Comparison of ENCODE assay signal across 8 mouse cellular contexts in the genomic region with DNA sequence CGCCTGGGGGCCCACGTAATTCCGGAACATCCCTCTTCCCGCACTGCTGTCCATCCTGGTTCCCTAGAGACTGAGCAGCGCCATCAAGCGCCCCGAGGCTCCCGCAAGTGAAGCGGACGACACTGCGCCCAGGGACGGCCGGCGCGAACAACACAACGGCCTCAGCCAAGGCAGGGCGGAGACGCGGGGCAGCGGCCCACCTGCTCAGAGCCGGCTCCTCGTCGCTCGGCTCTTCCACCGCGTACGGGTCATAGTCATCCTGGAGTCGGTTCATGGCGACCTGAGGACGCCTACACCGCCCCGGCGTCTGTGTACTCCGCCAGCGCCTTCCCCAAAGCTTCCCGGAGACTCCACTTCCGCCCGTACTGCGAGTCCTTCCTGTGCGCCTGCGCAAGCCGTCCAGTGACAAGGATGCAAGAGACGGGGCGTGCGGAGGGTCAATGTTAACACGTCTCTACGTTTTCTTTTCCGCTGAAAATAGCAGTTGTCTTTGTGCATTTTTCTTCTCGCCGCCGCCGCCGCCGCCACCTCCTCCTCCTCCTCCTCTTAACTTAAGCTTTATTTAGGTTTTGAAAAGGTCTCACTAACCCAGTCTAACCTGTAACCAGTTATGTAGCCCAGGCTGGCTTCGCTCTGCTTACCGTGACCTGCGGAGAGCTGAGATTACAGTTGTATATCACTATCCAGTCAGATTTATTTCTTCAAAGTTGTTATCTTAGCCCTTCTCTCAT. TPM values are rescaled to one million over a fixed set of nuclear protein-coding genes. Genes with fewer than 3 reads are reported as not detected.
DNase-seq lines count a peak whose midpoint lies in the region; ATAC-seq lines count a peak whose summit lies in the region.

A gene (minus strand): TSS at position 387 of the 731 bp plus-strand sequence.

- peak; percentile 98 for DNase-seq in adipocyte (ENCODE audit: low spot score)
- DNase-seq in embryo, embryonic 10 days (ENCODE audit: low spot score) = peak; percentile 98
- peak; percentile 97 for DNase-seq in gastrocnemius, postnatal 14 days
- peak; percentile 95 to 98 for DNase-seq in left cerebral cortex, postnatal 10 days (ENCODE audit: extremely low spot score in 1 of 2, low spot score in 2 of 2)
- DNase-seq in right cerebral cortex, postnatal 25 days = peak; percentile 96
- peak; percentile 92 to 97 for DNase-seq in urinary bladder, postnatal 4 days (ENCODE audit: low spot score in 2 of 2)

- intact Hi-C loops in gastrocnemius, postnatal 14 days (cut with DNase I; ENCODE audit: low total_unique reads) = loop anchor here (10.0 kb wide), 1 partner anchor 99 kb away; a partner anchor contains a TSS
- intact Hi-C loops in left cerebral cortex, postnatal 10 days (cut with DNase I) = no loop called here

- peak; percentile 72 for ATAC-seq in inflammation-experienced regulatory T-cells, adult 6 months
- peak; percentile 75 for ATAC-seq in megakaryocyte-erythroid progenitor cell, adult 5-6 weeks (replicated peaks; ENCODE audit: low FRiP score, low TSS enrichment, poor library complexity, severe bottlenecking)

RNA-seq across cellular contexts. Expression of the gene that starts here (rescaled TPM):
- 10 to 100 TPM; 17.5 to 19.6 TPM for total RNA-seq in gastrocnemius, postnatal 14 days (2021)
- 100 to 1,000 TPM; 126 to 159 (median 145) TPM for polyA plus RNA-seq in inflammation-experienced regulatory T-cells, adult 6 months (2017; shearing (Covaris generic))
- 10 to 100 TPM; 38.0 to 44.2 TPM for total RNA-seq in left cerebral cortex, postnatal 10 days (2021)
- total RNA-seq in megakaryocyte-erythroid progenitor cell, adult 5-6 weeks (2014; fragmentation: Nextera tagmentation) = 34.3 and 65.4 TPM in 2 replicates
- total RNA-seq in megakaryocyte-erythroid progenitor cell, adult 5-6 weeks (2017) = 71.3 and 79.8 TPM in 2 replicates

Comparison
In these comparisons a context has a peak if more than half of its experiments do, and no peak if none do; other contexts are left out.
1. Peak in every context shown above with its lines: DNase-seq and ATAC-seq.